Comparison of ENCODE assay signal across 9 mouse cellular contexts in the genomic region with DNA sequence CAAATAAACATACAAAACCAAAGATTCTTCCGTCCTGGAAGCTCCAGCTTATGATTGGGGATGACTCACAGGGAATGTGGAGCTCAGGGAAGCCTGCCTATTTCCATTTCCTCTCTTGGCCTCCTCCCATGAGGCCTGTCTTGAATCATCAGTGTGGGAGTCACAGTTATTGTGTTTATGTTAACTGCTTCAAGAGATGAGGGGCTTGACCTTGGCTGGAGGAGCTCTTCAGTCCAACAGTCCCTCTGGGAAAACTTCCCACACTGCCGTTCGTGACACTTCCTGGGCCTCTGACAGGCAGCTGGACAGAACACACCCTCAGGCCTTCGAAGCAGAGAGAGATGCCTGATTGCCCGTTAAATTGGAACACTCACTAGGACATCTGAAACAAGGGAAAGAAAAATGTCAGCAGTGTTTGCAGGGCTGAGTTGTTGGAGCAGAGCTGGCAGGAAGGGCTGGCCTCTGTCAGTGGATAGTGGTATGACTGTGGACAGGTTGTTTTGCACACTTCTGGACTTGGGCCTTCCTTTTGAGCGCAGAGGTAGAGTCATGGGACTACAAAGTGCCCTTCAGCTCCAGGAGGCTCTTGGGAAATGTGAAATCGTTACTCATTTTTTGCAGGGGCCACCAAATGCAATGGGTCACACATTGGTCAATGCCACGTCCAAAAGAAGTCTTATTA.
DNase-seq lines count a peak whose midpoint lies in the region; ATAC-seq and TF ChIP-seq lines count a peak whose summit lies in the region.
"Had no signal": no experiment of that assay in that cellular context is flagged by ENCODE, and none has a peak within 500 bp of the region (broad histone marks: within the 10 kb centered on the region; RNA-seq: fewer than 3 reads in every experiment).

No protein-coding gene starts in this region.

- H3K36me3 ChIP-seq in hindbrain, postnatal 0 days (ENCODE audit: insufficient read depth, low read length), result no peaks in the 10 kb centered on the region
- no peaks in the 10 kb centered on the region for H3K36me3 ChIP-seq in hindbrain, embryonic 10.5 days
- no peaks in the 10 kb centered on the region for H3K36me3 ChIP-seq in liver, postnatal 0 days (replicated peaks; ENCODE audit: insufficient read depth, low read length)
- H3K36me3 ChIP-seq in stomach, embryonic 14.5 days (ENCODE audit: control insufficient read depth, insufficient read depth, low read length), result no peaks in the 10 kb centered on the region
- H3K36me3 ChIP-seq: G1E had no signal

- no peak for TF ChIP-seq CTCF in hindbrain, postnatal 0 days (IDR thresholded peaks at IDR 0.05; ENCODE audit: low read depth)
- TF ChIP-seq CTCF in liver, postnatal 0 days (IDR thresholded peaks at IDR 0.05; ENCODE audit: low read depth), result no peak

- WGBS in hindbrain, postnatal 0 days, result 63% methylated on average over 8 of the region's 8 CpGs
- WGBS in hindbrain, embryonic 10.5 days, result 65% methylated on average over 8 of the region's 8 CpGs
- WGBS in liver, postnatal 0 days (ENCODE audit: insufficient replicate concordance), result 65% methylated on average over 8 of the region's 8 CpGs
- WGBS in stomach, embryonic 14.5 days, result 44% methylated on average over 8 of the region's 8 CpGs

- no peak overlapping the region for H3K4me3 ChIP-seq in hindbrain, postnatal 0 days (ENCODE audit: low read length)
- no peak overlapping the region for H3K4me3 ChIP-seq in hindbrain, embryonic 10.5 days
- no peak overlapping the region for H3K4me3 ChIP-seq in liver, postnatal 0 days (ENCODE audit: low read depth, low read length)
- H3K4me3 ChIP-seq in stomach, embryonic 14.5 days (ENCODE audit: low read depth, low read length), result no peak overlapping the region

- peak; percentile 18 for DNase-seq in hindbrain, postnatal 0 days (ENCODE audit: low spot score)
- no peak for DNase-seq in hindbrain, embryonic 10.5 days (ENCODE audit: low spot score)
- peak; percentile 16 for DNase-seq in embryo, embryonic 11 days
- DNase-seq in heart, postnatal 4 days, result peak; percentile 64
- DNase-seq in liver, postnatal 0 days, result peak; percentile 13
- no peak for DNase-seq in spleen, postnatal 10 days (ENCODE audit: low spot score in 2 of 2)

- H3K4me1 ChIP-seq in hindbrain, postnatal 0 days (ENCODE audit: insufficient read depth, low read length), result no peaks in the 10 kb centered on the region
- H3K4me1 ChIP-seq in hindbrain, embryonic 10.5 days (replicated peaks), result no peaks in the 10 kb centered on the region
- no peaks in the 10 kb centered on the region for H3K4me1 ChIP-seq in liver, postnatal 0 days (ENCODE audit: insufficient read depth)
- H3K4me1 ChIP-seq in stomach, embryonic 14.5 days (ENCODE audit: control insufficient read depth, insufficient read depth, low read length), result no peaks in the 10 kb centered on the region

- H3K27ac ChIP-seq in hindbrain, postnatal 0 days, result no peak overlapping the region
- no peak overlapping the region for H3K27ac ChIP-seq in hindbrain, embryonic 10.5 days
- H3K27ac ChIP-seq in liver, postnatal 0 days (ENCODE audit: low read depth), result no peak overlapping the region
- H3K27ac ChIP-seq in stomach, embryonic 14.5 days (ENCODE audit: low read length), result no peak overlapping the region

- no peak overlapping the region for H3K9ac ChIP-seq in hindbrain, postnatal 0 days (replicated peaks; ENCODE audit: low read length)
- H3K9ac ChIP-seq in liver, postnatal 0 days (replicated peaks), result no peak overlapping the region
- no peak overlapping the region for H3K9ac ChIP-seq in stomach, embryonic 14.5 days (replicated peaks; ENCODE audit: low read depth, low read length)

- peak; percentile 35; the same call in 1 of the 2 replicates for ATAC-seq in hindbrain, postnatal 0 days
- ATAC-seq in liver, postnatal 0 days, result no peak
- ATAC-seq in stomach, embryonic 14.5 days (ENCODE audit: insufficient number of reproducible peaks, insufficient read depth, low FRiP score, low read depth), result peak; percentile 69; the same call in 1 of the 2 replicates
- no peak for ATAC-seq in activated CD4-positive, CD25-positive, alpha-beta regulatory T cell, adult 4 months

- no peaks in the 10 kb centered on the region for H3K27me3 ChIP-seq in hindbrain, postnatal 0 days (ENCODE audit: insufficient read depth, low read length)
- no peaks in the 10 kb centered on the region for H3K27me3 ChIP-seq in hindbrain, embryonic 10.5 days (ENCODE audit: insufficient read depth, poor library complexity, severe bottlenecking)
- H3K27me3 ChIP-seq in liver, postnatal 0 days (ENCODE audit: insufficient read depth, low read length), result no peaks in the 10 kb centered on the region
- no peaks in the 10 kb centered on the region for H3K27me3 ChIP-seq in stomach, embryonic 14.5 days (ENCODE audit: control insufficient read depth, insufficient read depth, low read length)

- H3K4me2 ChIP-seq in hindbrain, postnatal 0 days (ENCODE audit: low read depth, low read length), result no peak overlapping the region
- H3K4me2 ChIP-seq in liver, postnatal 0 days (ENCODE audit: low read depth, low read length), result no peak overlapping the region
- no peak overlapping the region for H3K4me2 ChIP-seq in stomach, embryonic 14.5 days (replicated peaks; ENCODE audit: low read depth, low read length)

- no peaks in the 10 kb centered on the region for H3K9me3 ChIP-seq in hindbrain, postnatal 0 days (ENCODE audit: low read length)
- H3K9me3 ChIP-seq in hindbrain, embryonic 10.5 days, result no peaks in the 10 kb centered on the region
- no peaks in the 10 kb centered on the region for H3K9me3 ChIP-seq in liver, postnatal 0 days (ENCODE audit: low read length)
- no peaks in the 10 kb centered on the region for H3K9me3 ChIP-seq in stomach, embryonic 14.5 days (ENCODE audit: control insufficient read depth, low read depth, low read length)
- H3K9me3 ChIP-seq: G1E had no signal

- no peak for TF ChIP-seq EP300 in liver, postnatal 0 days (IDR thresholded peaks at IDR 0.05; ENCODE audit: low read depth)

Comparison
In these comparisons a context has a peak if more than half of its experiments do, and no peak if none do; other contexts are left out.
1. DNase-seq: peak in hindbrain, postnatal 0 days (single experiment), embryo, embryonic 11 days (single experiment), heart, postnatal 4 days (single experiment) and liver, postnatal 0 days (single experiment); none in hindbrain, embryonic 10.5 days (single experiment) and spleen, postnatal 10 days (0 of 2).
2. ATAC-seq: peak in hindbrain, postnatal 0 days (single experiment) and stomach, embryonic 14.5 days (single experiment); none in liver, postnatal 0 days (single experiment) and activated CD4-positive, CD25-positive, alpha-beta regulatory T cell, adult 4 months (single experiment).